Mouse (Mus musculus): Measurements from ENCODE around the gene Scn4b. TPM values are rescaled to one million over a fixed set of nuclear protein-coding genes. Genes with fewer than 3 reads are reported as not detected.

The Scn4b gene
- total RNA-seq, 4 experiments from 2014 or later, result 160 to 218 (median 183) TPM

- DNase-seq (ENCODE audit: low spot score in 2 of 2), result no peak
Measured at GRCm38 (mm10) chr9:45188570-45189563, 50.7 kb downstream of the Scn4b start.

GRCm38 (mm10) chr9:45189661-45190174 is 51.5 kb downstream of the Scn4b start:
- DNase-seq (ENCODE audit: low spot score in 2 of 2), result no peak

GRCm38 (mm10) chr9:45195468-45195867 is 57.3 kb downstream of the Scn4b start:
- DNase-seq (ENCODE audit: low spot score in 2 of 2), result no peak

DNA sequence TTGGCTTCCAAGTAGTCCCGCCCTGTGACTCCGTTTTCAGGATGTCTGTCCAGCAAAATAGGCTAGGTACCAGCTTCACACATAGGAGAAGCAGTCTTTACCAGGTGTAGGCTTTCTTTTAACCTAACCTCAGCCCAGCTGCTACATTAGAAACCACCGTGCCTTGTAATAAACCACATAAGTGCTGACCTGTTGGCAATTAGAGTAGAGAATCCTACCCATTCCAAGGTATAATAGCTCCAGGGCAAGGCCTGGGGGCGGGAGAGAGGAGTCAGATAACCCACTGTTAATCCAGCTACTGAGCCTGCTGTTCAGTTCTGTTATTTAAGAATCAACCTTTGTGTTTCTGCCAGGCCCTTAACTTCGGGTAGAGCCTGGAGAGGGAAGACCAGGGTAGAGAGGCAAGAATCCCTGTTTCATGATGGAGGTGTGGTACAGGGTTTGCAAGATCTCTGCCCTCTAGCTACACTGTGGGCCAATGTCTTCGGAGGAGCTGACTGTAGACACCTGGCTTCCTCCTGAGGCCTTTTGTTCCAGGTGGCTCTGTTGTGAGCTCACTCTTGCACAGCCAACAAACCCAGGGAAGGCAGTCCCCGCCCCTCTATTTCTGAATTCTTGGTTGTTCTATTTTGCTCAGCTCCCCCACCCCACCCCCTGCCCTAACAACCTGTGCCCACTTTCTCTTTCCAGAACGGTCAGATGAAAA is 58.1 kb downstream of the Scn4b start:
- no peak for DNase-seq (ENCODE audit: low spot score in 2 of 2)

DNA sequence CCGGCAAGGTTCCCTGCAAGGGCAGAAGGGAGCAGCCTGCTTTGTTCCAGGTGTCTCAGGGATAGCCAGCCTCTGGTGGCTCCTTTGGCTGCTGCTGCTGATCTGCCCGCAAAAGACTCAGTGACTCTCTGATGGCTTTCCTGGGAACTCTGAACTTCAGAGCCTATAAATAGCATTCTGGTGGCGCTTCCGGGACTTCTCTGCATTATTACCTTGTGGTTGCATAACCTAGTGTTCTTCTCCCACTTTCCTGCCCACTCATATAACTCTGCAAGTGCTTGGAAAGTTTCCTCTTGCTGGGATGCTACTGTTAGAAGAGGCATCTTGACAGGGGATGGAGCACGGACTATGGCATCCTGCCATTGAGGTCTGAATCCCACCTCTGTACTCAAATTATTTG is 59.4 kb downstream of the Scn4b start:
- DNase-seq (ENCODE audit: low spot score in 2 of 2), result no peak

DNA sequence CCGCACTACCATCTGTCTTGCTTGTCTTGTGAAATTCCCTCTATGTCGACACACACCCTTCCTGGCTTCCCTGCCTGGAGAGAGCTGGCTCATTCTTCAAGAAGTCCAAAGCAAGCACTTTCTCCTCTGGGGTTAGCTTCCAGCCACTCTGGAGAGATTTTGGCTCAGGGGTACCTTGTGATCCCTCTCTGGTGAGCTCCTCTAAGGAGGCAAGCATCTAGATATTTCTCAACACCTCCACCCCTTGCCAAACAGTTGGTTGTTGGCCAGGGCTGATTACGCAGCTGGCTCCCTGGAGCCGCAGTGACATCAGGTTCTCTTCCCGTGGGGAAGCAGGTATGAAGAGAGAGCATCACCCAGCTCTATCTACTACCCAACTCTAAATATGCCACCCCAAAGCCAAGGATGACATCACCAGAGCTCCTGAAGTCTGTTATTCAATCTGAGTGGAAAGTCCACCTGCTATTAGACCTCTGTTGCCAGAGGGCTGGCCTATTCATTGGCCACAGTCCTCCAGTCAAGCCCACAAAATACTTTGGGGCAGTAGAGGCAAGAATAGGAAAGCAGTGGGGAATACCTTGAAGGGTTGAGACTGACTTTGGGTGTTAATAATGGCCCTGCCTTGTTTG is 63.2 kb downstream of the Scn4b start:
- no peak for DNase-seq (ENCODE audit: low spot score in 2 of 2)

GRCm38 (mm10) chr9:45202021-45202798 is 64.0 kb downstream of the Scn4b start:
- DNase-seq (ENCODE audit: low spot score in 2 of 2), result no peak

Other genes with a start within 250 kb of the Scn4b start
- 100 to 1,000 TPM; 275 to 372 (median 321) TPM for gene Atp5l, start 217.7 kb upstream of the Scn4b start, total RNA-seq (2022)
- gene Ube4a, start 172.8 kb upstream of the Scn4b start, total RNA-seq (2022), result 10 to 100 TPM; 62.3 to 70.2 (median 68.5) TPM
- not detected for gene Cd3g, start 158.0 kb upstream of the Scn4b start, total RNA-seq (2022)
- not detected for gene Cd3d, start 156.6 kb upstream of the Scn4b start, total RNA-seq (2022)
- under 1 TPM in 1 of 4 experiments, not detected in 3; 0.19 TPM for gene Cd3e, start 128.8 kb upstream of the Scn4b start, total RNA-seq (2022)
- gene Mpzl2, start 98.6 kb upstream of the Scn4b start, total RNA-seq (2022), result 1 to 10 TPM; 1.4 to 1.8 (median 1.6) TPM
- 1 to 10 TPM; 4.0 to 5.7 (median 5.0) TPM for gene Mpzl3, start 83.2 kb upstream of the Scn4b start, total RNA-seq (2022)
- 1 to 10 TPM in 2 of 4 experiments, under 1 TPM in 1, not detected in 1; 0.74 to 1.5 (median 1.4) TPM for gene Jaml, start 59.2 kb upstream of the Scn4b start, total RNA-seq (2022)
- 100 to 1,000 TPM; 265 to 287 (median 277) TPM for gene Scn2b, start 20.6 kb upstream of the Scn4b start, total RNA-seq (2022)
- gene BC049352, start 43.6 kb downstream of the Scn4b start, total RNA-seq (2022), result 1 to 10 TPM; 1.6 to 1.9 (median 1.7) TPM
- under 1 TPM in 3 of 4 experiments, not detected in 1; 0.16 to 0.66 (median 0.30) TPM for gene Tmprss4, start 65.7 kb downstream of the Scn4b start, total RNA-seq (2022)
- 1 to 10 TPM; 3.2 to 8.3 (median 4.9) TPM for gene Il10ra, start 130.8 kb downstream of the Scn4b start, total RNA-seq (2022)
- gene Tmprss13, start 180.7 kb downstream of the Scn4b start, total RNA-seq (2022), result not detected
- gene Fxyd6, start 231.8 kb downstream of the Scn4b start, total RNA-seq (2022), result 100 to 1,000 TPM; 102 to 119 (median 108) TPM

Data from left cerebral cortex, adult 8-10 months (tissue).